Mouse (Mus musculus) testis, adult 2 months (tissue): Measurements from ENCODE around the gene Map2. TPM values are rescaled to one million over a fixed set of nuclear protein-coding genes. Genes with fewer than 3 reads are reported as not detected.
A peak's percentile ranks its signal among the peaks of the same experiment; 100 is the strongest.

ENCODE experiments used
- H3K27ac ChIP-seq: fragments of 200-500 bp; 2 replicates; pipeline ENCODE4 v1.5.1; 2012; ENCODE audit warnings: low read depth, low read length; ENCODE audit not compliant: control insufficient read depth, insufficient read depth
- H3K27me3 ChIP-seq: fragments of 200-500 bp; 2 replicates; pipeline ENCODE4 v1.6.1; 2012; ENCODE audit warnings: mild to moderate bottlenecking, low read length, moderate library complexity; ENCODE audit not compliant: control insufficient read depth, insufficient read depth
- H3K36me3 ChIP-seq: fragments of 200-500 bp; 2 replicates; pipeline ENCODE4 v1.6.1; 2012; ENCODE audit warnings: mild to moderate bottlenecking, low read length; ENCODE audit not compliant: control insufficient read depth, insufficient read depth
- H3K4me1 ChIP-seq: fragments of 200-500 bp; 2 replicates; pipeline ENCODE4 v1.6.1; 2012; ENCODE audit warnings: low read length; ENCODE audit not compliant: control insufficient read depth, insufficient read depth
- H3K4me3 ChIP-seq: fragments of 200-500 bp; 2 replicates; pipeline ENCODE4 v1.5.1; 2012; ENCODE audit warnings: low read depth, mild to moderate bottlenecking, low read length, moderate library complexity, mixed read lengths; ENCODE audit not compliant: control insufficient read depth
- CTCF ChIP-seq: fragments of 200-500 bp; IDR thresholded peaks from 2 replicates; pipeline ENCODE4 v1.5.1; 2012; ENCODE audit warnings: low read depth, mild to moderate bottlenecking, inconsistent platforms, low read length, moderate library complexity; ENCODE audit not compliant: control insufficient read depth, insufficient read depth, insufficient replicate concordance
- POLR2A ChIP-seq: fragments of 200-500 bp; IDR thresholded peaks from 2 replicates; pipeline ENCODE4 v1.6.1; 2012; ENCODE audit warnings: low read depth, mild to moderate bottlenecking, inconsistent platforms, low read length, moderate library complexity; ENCODE audit not compliant: control insufficient read depth
- polyA plus RNA-seq: library from polyadenylated mRNA; depleted of rRNA; stranded (reverse); fragments of >200 nt; gene quantifications from 2 replicates; pipeline ENCODE4 v1.2.3, GENCODE M21; 2012

Gene Map2
- polyA plus RNA-seq, 1 experiment = 89.4 TPM

GRCm38 (mm10) chr1:66438069-66438468 lies 263.0 kb downstream of the Map2 start:
- no peaks in the 10 kb centered on the region for H3K27me3 ChIP-seq
- TF ChIP-seq POLR2A (no peak), CTCF (no peak)
- no peaks in the 10 kb centered on the region for H3K4me1 ChIP-seq
- H3K36me3 ChIP-seq = no peaks in the 10 kb centered on the region
- H3K4me3 ChIP-seq = no peak overlapping the region
- H3K27ac ChIP-seq = no peak overlapping the region

DNA sequence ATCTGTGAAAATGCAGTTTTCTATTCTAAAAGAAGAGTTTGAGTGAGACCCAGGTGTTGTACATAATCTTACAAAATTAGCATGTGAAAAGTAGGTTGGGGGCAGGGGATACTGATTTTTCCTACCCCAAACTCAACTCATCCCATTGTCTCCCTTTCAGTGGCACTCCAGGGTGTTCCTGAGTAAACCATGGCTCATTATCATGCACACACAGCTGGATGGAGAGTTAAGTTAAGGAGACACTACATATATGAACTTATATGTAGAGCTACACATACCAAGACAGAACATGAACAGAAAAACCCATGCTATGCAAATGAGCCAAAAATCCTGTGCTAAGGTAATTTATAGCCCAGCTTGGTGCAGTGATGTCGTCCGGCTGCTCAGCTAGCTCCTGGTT lies 267.8 kb downstream of the Map2 start:
- no peaks in the 10 kb centered on the region for H3K36me3 ChIP-seq

DNA sequence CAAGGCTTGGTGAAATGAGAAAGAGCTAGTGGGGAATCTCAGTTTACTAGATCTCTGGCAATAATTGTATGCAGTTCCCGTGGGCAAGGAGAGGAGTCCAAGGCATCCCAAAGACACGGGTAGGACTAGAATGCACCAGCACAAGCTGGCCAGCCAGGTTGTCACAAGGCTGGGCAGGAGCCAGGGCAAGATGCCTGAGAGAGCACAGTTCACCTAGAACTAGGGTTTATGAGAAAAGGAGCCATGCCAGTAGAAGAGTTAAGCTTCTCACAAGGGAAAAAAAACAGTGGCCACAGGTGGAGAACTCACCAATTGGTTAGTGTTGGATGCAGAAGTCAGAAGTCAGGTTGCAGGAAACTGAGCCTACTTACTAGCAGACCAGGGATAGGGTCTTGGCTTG lies 274.4 kb downstream of the Map2 start:
- Histone ChIP-seq H3K36me3 (no peaks in the 10 kb centered on the region), H3K4me3 (no peak overlapping the region), H3K27ac (no peak overlapping the region), H3K4me1 (no peaks in the 10 kb centered on the region), H3K27me3 (no peaks in the 10 kb centered on the region)
- no peak for TF ChIP-seq POLR2A
- no peak for TF ChIP-seq CTCF

More for the DNA sequence above, 267.8 kb downstream of the Map2 start:
- H3K4me1 ChIP-seq = no peaks in the 10 kb centered on the region
- TF ChIP-seq POLR2A = no peak
- no peak for TF ChIP-seq CTCF
- H3K4me3 ChIP-seq = no peak overlapping the region
- no peak overlapping the region for H3K27ac ChIP-seq
- H3K27me3 ChIP-seq = no peaks in the 10 kb centered on the region

GRCm38 (mm10) chr1:66456580-66456979 lies 281.5 kb downstream of the Map2 start:
- no peaks in the 10 kb centered on the region for H3K27me3 ChIP-seq
- H3K36me3 ChIP-seq = no peaks in the 10 kb centered on the region

GRCm38 (mm10) chr1:66457747-66458146 lies 282.7 kb downstream of the Map2 start:
- H3K36me3 ChIP-seq = no peaks in the 10 kb centered on the region
- H3K4me3 ChIP-seq = no peak overlapping the region
- no peaks in the 10 kb centered on the region for H3K27me3 ChIP-seq
- TF ChIP-seq CTCF (no peak), POLR2A (no peak)
- no peak overlapping the region for H3K27ac ChIP-seq
- no peaks in the 10 kb centered on the region for H3K4me1 ChIP-seq

More at GRCm38 (mm10) chr1:66456580-66456979, 281.5 kb downstream of the Map2 start:
- H3K4me1 ChIP-seq = no peaks in the 10 kb centered on the region
- H3K4me3 ChIP-seq = no peak overlapping the region
- H3K27ac ChIP-seq = no peak overlapping the region
- TF ChIP-seq POLR2A (no peak), CTCF (no peak)

DNA sequence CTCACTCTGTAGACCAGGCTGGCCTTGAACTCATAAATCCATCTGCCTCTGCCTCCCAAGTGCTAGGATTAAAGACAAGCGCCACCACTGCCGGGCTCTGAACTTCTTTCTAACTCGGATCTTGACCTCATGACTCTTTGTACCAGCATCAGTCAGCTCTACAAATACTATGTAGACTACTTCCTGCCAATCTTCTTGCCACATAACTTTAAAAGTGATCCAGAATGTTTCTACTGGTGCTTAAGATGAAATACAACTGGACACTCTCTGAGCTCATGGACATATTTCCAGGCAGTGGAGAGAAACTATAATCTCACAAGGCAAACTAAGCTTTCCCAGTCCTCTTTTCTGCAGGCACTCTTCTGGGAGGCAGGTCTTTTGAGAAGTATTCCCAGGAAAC lies 284.3 kb downstream of the Map2 start:
- no peak overlapping the region for H3K4me3 ChIP-seq
- no peaks in the 10 kb centered on the region for H3K36me3 ChIP-seq
- TF ChIP-seq CTCF = no peak
- no peak for TF ChIP-seq POLR2A
- no peaks in the 10 kb centered on the region for H3K4me1 ChIP-seq
- H3K27ac ChIP-seq = no peak overlapping the region
- no peaks in the 10 kb centered on the region for H3K27me3 ChIP-seq

- no peaks in the 10 kb centered on the region for H3K36me3 ChIP-seq
- H3K4me1 ChIP-seq = no peaks in the 10 kb centered on the region
- no peaks in the 10 kb centered on the region for H3K27me3 ChIP-seq
- no peak for TF ChIP-seq CTCF
- no peak for TF ChIP-seq POLR2A
- H3K27ac ChIP-seq = no peak overlapping the region
- H3K4me3 ChIP-seq = no peak overlapping the region
Measured at GRCm38 (mm10) chr1:66460850-66461249, 285.8 kb downstream of the Map2 start.

DNA sequence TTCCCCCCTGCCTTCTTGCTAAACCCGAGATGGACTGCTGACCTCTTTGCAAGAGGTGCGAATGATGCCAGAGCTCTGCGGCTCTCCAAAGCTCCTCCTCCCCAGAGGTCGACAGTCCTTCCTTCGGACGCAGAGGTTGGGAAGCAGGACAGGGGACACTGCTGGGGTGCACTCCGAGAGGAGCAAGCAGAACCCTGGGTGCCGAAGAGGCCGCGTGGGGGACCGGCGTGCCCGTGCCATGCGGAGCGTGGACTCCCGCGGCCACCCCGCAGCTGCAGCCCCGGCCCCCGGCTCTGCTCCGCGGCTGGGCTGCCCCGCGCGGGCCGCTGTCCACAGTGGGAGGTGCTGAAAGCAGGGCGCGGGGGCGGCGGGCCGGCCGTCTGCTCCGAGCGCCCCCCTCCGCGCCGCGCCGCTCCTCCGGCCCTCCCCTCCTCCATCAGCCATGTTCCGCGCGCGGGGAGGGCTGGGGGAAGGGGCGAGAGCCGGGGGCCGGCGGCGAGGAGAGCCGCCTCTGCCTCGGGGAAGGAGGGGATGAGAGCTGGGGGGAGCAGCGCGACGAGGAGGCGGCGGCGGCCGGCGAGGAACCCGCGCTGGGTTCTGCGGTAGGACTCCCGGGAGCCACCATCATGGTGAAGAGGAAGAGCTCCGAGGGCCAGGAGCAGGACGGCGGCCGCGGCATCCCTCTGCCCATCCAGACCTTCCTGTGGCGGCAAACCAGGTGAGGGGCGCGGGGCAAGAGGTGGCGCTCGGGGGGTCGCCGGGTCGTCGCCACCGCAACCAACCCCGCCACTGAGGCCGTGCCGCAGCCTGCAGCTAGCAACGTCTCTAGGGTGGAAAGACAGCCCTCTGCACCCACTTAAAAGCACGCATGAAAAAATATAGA lies 293.0 kb downstream of the Map2 start, which contains the start of gene Unc80:
Gene Unc80 (plus strand): TSS at position 547 of the 883 bp plus-strand sequence.
- no peaks in the 10 kb centered on the region for H3K36me3 ChIP-seq
- peak within 1 kb of the TSS; percentile 43 for H3K4me3 ChIP-seq
- peaks cover 5% of the 10 kb centered on the region; the same call in 1 of the 2 replicates for H3K4me1 ChIP-seq
- H3K27ac ChIP-seq = no peak within 1 kb of the TSS
- TF ChIP-seq CTCF (no peak), POLR2A (no peak)
- H3K27me3 ChIP-seq = no peaks in the 10 kb centered on the region
